Mouse (Mus musculus): ENCODE measurements around the gene Fzr1.

GRCm38 (mm10) chr10:81355533-81355932 lies 22.8 kb downstream of the Fzr1 start:
- TF ChIP-seq TAL1 (IDR thresholded peaks at IDR 0.05; ENCODE audit: low read length), result no peak
- no peak for TF ChIP-seq GATA1 (IDR thresholded peaks at IDR 0.05; ENCODE audit: low read length)
